Mouse (Mus musculus) midbrain, postnatal 0 days (tissue): Measurements from ENCODE around the gene Nfya. TPM values are rescaled to one million over a fixed set of nuclear protein-coding genes. Genes with fewer than 3 reads are reported as not detected.

Experiments used
- ATAC-seq: fragments of 200-750 bp; cut with Nextera tagmentation; 2 replicates; pipeline ENCODE4 v1.8.0; 2017; ENCODE audit warnings: moderate number of reproducible peaks, mild to moderate bottlenecking, moderate TSS enrichment, moderate library complexity; ENCODE audit not compliant: low FRiP score
- DNase-seq: peaks from one replicate; pipeline ENCODE4 v3.0.0-alpha.2; 2015; ENCODE audit warnings: low spot score
- H3K27ac ChIP-seq: fragments of 300-500 bp; sonication (generic); 2 replicates; pipeline ENCODE4 v1.5.1; 2014; ENCODE audit warnings: low read depth, mild to moderate bottlenecking, low read length, mixed read lengths
- H3K27me3 ChIP-seq: fragments of 300-500 bp; sonication (generic); 2 replicates; pipeline ENCODE4 v1.6.1; 2014; ENCODE audit warnings: low read length, control low read depth, mixed read lengths; ENCODE audit not compliant: insufficient read depth
- H3K36me3 ChIP-seq: fragments of 300-500 bp; sonication (generic); 2 replicates; pipeline ENCODE4 v1.6.1; 2014; ENCODE audit warnings: low read length, control low read depth, mixed read lengths; ENCODE audit not compliant: insufficient read depth
- H3K4me1 ChIP-seq: fragments of 300-500 bp; sonication (generic); 2 replicates; pipeline ENCODE4 v1.6.1; 2014; ENCODE audit warnings: mild to moderate bottlenecking, control low read depth, antibody characterized with exemption, low read length, mixed read lengths; ENCODE audit not compliant: insufficient read depth
- H3K4me2 ChIP-seq: fragments of 300-500 bp; sonication (generic); 2 replicates; pipeline ENCODE4 v1.6.1; 2014; ENCODE audit warnings: low read depth, mild to moderate bottlenecking, low read length, mixed read lengths; ENCODE audit not compliant: poor library complexity, severe bottlenecking
- H3K4me3 ChIP-seq: fragments of 300-500 bp; sonication (generic); 2 replicates; pipeline ENCODE4 v1.5.1; 2014; ENCODE audit warnings: low read depth, mild to moderate bottlenecking, low read length, moderate library complexity
- H3K9ac ChIP-seq: fragments of 300-500 bp; sonication (generic); replicated peaks from 2 replicates; pipeline ENCODE4 v1.6.1; 2014; ENCODE audit warnings: mild to moderate bottlenecking, low read length, moderate library complexity, mixed read lengths; ENCODE audit not compliant: poor library complexity, severe bottlenecking
- H3K9me3 ChIP-seq: fragments of 300-500 bp; sonication (generic); 2 replicates; pipeline ENCODE4 v1.6.1; 2016; ENCODE audit warnings: low read length, control low read depth
- CTCF ChIP-seq: IDR thresholded peaks from 2 replicates; pipeline ENCODE4 v1.5.1; 2016; ENCODE audit warnings: antibody characterized with exemption, mild to moderate bottlenecking
- WGBS: fragments of 180-500 bp; shearing (Covaris S2); extraction: QIAGEN DNeasy Blood & Tissue Kit; methylation state at CpG from one replicate; pipeline ENCODE4 v1.1.7; 2014; 5-methylcytosine and 5-hydroxymethylcytosine counted together
- polyA plus RNA-seq: library from polyadenylated mRNA; unstranded; fragments of >200 nt; fragmentation: Nextera tagmentation; extraction: Ambion mirVana; gene quantifications from 2 replicates; pipeline ENCODE4 v1.2.1, GENCODE M21; 2015
- total RNA-seq: library from RNA; depleted of rRNA; stranded (reverse); fragments of >200 nt; gene quantifications from 2 replicates; pipeline ENCODE4 v1.2.3, GENCODE M21; 2014

Gene Nfya
- total and polyA plus RNA-seq, 2 experiments from 2014 or later: 4.1 to 30.9 TPM

- 99% methylated on average over 3 of the region's 3 CpGs for WGBS
- Histone ChIP-seq H3K27me3 (no peaks in the 10 kb centered on the region), H3K36me3 (peaks cover 67% of the 10 kb centered on the region), H3K4me2 (no peak overlapping the region), H3K9ac (no peak overlapping the region), H3K9me3 (no peaks in the 10 kb centered on the region), H3K4me3 (no peak overlapping the region), H3K27ac (no peak overlapping the region), H3K4me1 (no peaks in the 10 kb centered on the region)
- TF ChIP-seq CTCF: no peak
- DNase-seq (no peak), ATAC-seq (no peak)
Measured at GRCm38 (mm10) chr17:48392616-48393015, 17.1 kb downstream of the Nfya start.

- ATAC-seq (no peak), DNase-seq (no peak)
- 89% methylated on average over 5 of the region's 5 CpGs for WGBS
- no peak overlapping the region for H3K4me2 ChIP-seq
- no peaks in the 10 kb centered on the region for H3K9me3 ChIP-seq
- peaks cover 71% of the 10 kb centered on the region for H3K36me3 ChIP-seq
- H3K4me1 ChIP-seq: no peaks in the 10 kb centered on the region
- no peak overlapping the region for H3K9ac ChIP-seq
- H3K27ac ChIP-seq: no peak overlapping the region
- TF ChIP-seq CTCF: no peak
- H3K4me3 ChIP-seq: no peak overlapping the region
- H3K27me3 ChIP-seq: no peaks in the 10 kb centered on the region
Measured at GRCm38 (mm10) chr17:48391446-48391845, 18.3 kb downstream of the Nfya start.

GRCm38 (mm10) chr17:48389442-48389841 lies 20.3 kb downstream of the Nfya start:
- H3K4me3 ChIP-seq: no peak overlapping the region
- H3K9ac ChIP-seq: no peak overlapping the region
- ATAC-seq: no peak
- DNase-seq: no peak
- H3K9me3 ChIP-seq: no peaks in the 10 kb centered on the region
- H3K36me3 ChIP-seq: peaks cover 65% of the 10 kb centered on the region
- no peak for TF ChIP-seq CTCF
- H3K4me2 ChIP-seq: no peak overlapping the region
- H3K4me1 ChIP-seq: no peaks in the 10 kb centered on the region
- 92% methylated on average over 5 of the region's 5 CpGs for WGBS
- no peak overlapping the region for H3K27ac ChIP-seq
- H3K27me3 ChIP-seq: no peaks in the 10 kb centered on the region

GRCm38 (mm10) chr17:48388666-48389065 lies 21.0 kb downstream of the Nfya start:
- ATAC-seq: no peak
- no peak overlapping the region for H3K4me3 ChIP-seq

GRCm38 (mm10) chr17:48385786-48386461 lies 23.8 kb downstream of the Nfya start:
- ATAC-seq (no peak), DNase-seq (no peak)
- H3K4me3 ChIP-seq: no peak overlapping the region
- peaks cover 35% of the 10 kb centered on the region for H3K36me3 ChIP-seq
- H3K4me2 ChIP-seq: no peak overlapping the region
- TF ChIP-seq CTCF: no peak
- 75% methylated on average over 2 of the region's 2 CpGs for WGBS
- H3K9ac ChIP-seq: no peak overlapping the region
- no peaks in the 10 kb centered on the region for H3K4me1 ChIP-seq
- H3K27me3 ChIP-seq: no peaks in the 10 kb centered on the region
- H3K9me3 ChIP-seq: no peaks in the 10 kb centered on the region
- H3K27ac ChIP-seq: no peak overlapping the region

More at GRCm38 (mm10) chr17:48388666-48389065, 21.0 kb downstream of the Nfya start:
- Histone ChIP-seq H3K27ac (no peak overlapping the region), H3K9ac (no peak overlapping the region), H3K4me2 (no peak overlapping the region), H3K9me3 (no peaks in the 10 kb centered on the region), H3K27me3 (no peaks in the 10 kb centered on the region), H3K36me3 (peaks cover 60% of the 10 kb centered on the region), H3K4me1 (no peaks in the 10 kb centered on the region)
- 87% methylated on average over 2 of the region's 2 CpGs for WGBS
- TF ChIP-seq CTCF: no peak
- no peak for DNase-seq

GRCm38 (mm10) chr17:48379050-48379449 lies 30.7 kb downstream of the Nfya start:
- H3K4me3 ChIP-seq: no peak overlapping the region
- H3K9ac ChIP-seq: no peak overlapping the region
- no peaks in the 10 kb centered on the region for H3K4me1 ChIP-seq
- no peak overlapping the region for H3K4me2 ChIP-seq
- H3K9me3 ChIP-seq: no peaks in the 10 kb centered on the region
- H3K27me3 ChIP-seq: no peaks in the 10 kb centered on the region
- DNase-seq (no peak), ATAC-seq (no peak)
- H3K36me3 ChIP-seq: no peaks in the 10 kb centered on the region
- TF ChIP-seq CTCF: no peak
- H3K27ac ChIP-seq: no peak overlapping the region
